Mouse (Mus musculus): Measurements from ENCODE around the gene Kprp. TPM values are rescaled to one million over a fixed set of nuclear protein-coding genes. Genes with fewer than 3 reads are reported as not detected.
"Not testable (repeated sequence)": the region's sequence is repeated elsewhere in the genome, so short reads cannot be mapped to it uniquely, and the experiment has no call there.

Kprp gene
- polyA plus RNA-seq (2011; ENCODE audit: insufficient read depth, insufficient read length, low replicate concordance, missing spikeins): not detected in 2 replicates

- Histone ChIP-seq H3K4me3 (replicated peaks; ENCODE audit: control insufficient read depth, low read depth, low read length) (no peak within 1 kb of the TSS), H3K27ac (ENCODE audit: control insufficient read depth, insufficient read depth, low read depth, low read length, poor library complexity) (no peak within 1 kb of the TSS), H3K4me1 (ENCODE audit: control insufficient read depth, insufficient read depth, low read length) (no peaks in the 10 kb centered on the region)
- TF ChIP-seq POLR2A (IDR thresholded peaks at IDR 0.05; ENCODE audit: borderline replicate concordance, control insufficient read depth, low read depth, low read length) (no peak), CTCF (IDR thresholded peaks at IDR 0.05; ENCODE audit: control insufficient read depth, insufficient read depth, low read length) (no peak)
- 32% methylated on average over 1 of the region's 1 CpGs for WGBS
Observed at GRCm38 (mm10) chr3:92827108-92827507, at the start of gene Kprp. TSS of gene Kprp (minus strand) at chr3:92827247.

- H3K4me1 ChIP-seq (ENCODE audit: control insufficient read depth, insufficient read depth, low read length): no peaks in the 10 kb centered on the region
- TF ChIP-seq CTCF (IDR thresholded peaks at IDR 0.05; ENCODE audit: control insufficient read depth, insufficient read depth, low read length) (no peak), POLR2A (IDR thresholded peaks at IDR 0.05; ENCODE audit: borderline replicate concordance, control insufficient read depth, low read depth, low read length) (no peak)
- H3K4me3 ChIP-seq (replicated peaks; ENCODE audit: control insufficient read depth, low read depth, low read length): no peak overlapping the region
- 75% methylated on average over 3 of the region's 3 CpGs for WGBS
- H3K27ac ChIP-seq (ENCODE audit: control insufficient read depth, insufficient read depth, low read depth, low read length, poor library complexity): no peak overlapping the region
Observed at GRCm38 (mm10) chr3:92874180-92874579, 47.1 kb upstream of the Kprp start.

- no peaks in the 10 kb centered on the region for H3K4me1 ChIP-seq (ENCODE audit: control insufficient read depth, insufficient read depth, low read length)
- 69% methylated on average over 4 of the region's 4 CpGs for WGBS
- H3K4me3 ChIP-seq (replicated peaks; ENCODE audit: control insufficient read depth, low read depth, low read length): no peak within 1 kb of the TSS
- no peak for TF ChIP-seq CTCF (IDR thresholded peaks at IDR 0.05; ENCODE audit: control insufficient read depth, insufficient read depth, low read length)
- TF ChIP-seq POLR2A (IDR thresholded peaks at IDR 0.05; ENCODE audit: borderline replicate concordance, control insufficient read depth, low read depth, low read length): no peak
- H3K27ac ChIP-seq (ENCODE audit: control insufficient read depth, insufficient read depth, low read depth, low read length, poor library complexity): no peak within 1 kb of the TSS
Observed at GRCm38 (mm10) chr3:92870116-92870515, 43.1 kb upstream of the Kprp start, which contains the start of gene 2310050C09Rik. TSS of gene 2310050C09Rik (minus strand) at chr3:92870216.

- Histone ChIP-seq H3K4me1 (ENCODE audit: control insufficient read depth, insufficient read depth, low read length) (no peaks in the 10 kb centered on the region), H3K4me3 (replicated peaks; ENCODE audit: control insufficient read depth, low read depth, low read length) (no peak within 1 kb of the TSS), H3K27ac (ENCODE audit: control insufficient read depth, insufficient read depth, low read depth, low read length, poor library complexity) (no peak within 1 kb of the TSS)
- no peak for TF ChIP-seq POLR2A (IDR thresholded peaks at IDR 0.05; ENCODE audit: borderline replicate concordance, control insufficient read depth, low read depth, low read length)
- no peak for TF ChIP-seq CTCF (IDR thresholded peaks at IDR 0.05; ENCODE audit: control insufficient read depth, insufficient read depth, low read length)
- 65% methylated on average over 3 of the region's 3 CpGs for WGBS
Observed at GRCm38 (mm10) chr3:92851186-92851585, 24.1 kb upstream of the Kprp start, which contains the start of gene Lce1l. TSS of gene Lce1l (minus strand) at chr3:92851286.

GRCm38 (mm10) chr3:92825808-92826207 is 1.2 kb downstream of the Kprp start:
- Histone ChIP-seq H3K4me1 (ENCODE audit: control insufficient read depth, insufficient read depth, low read length) (no peaks in the 10 kb centered on the region), H3K27ac (ENCODE audit: control insufficient read depth, insufficient read depth, low read depth, low read length, poor library complexity) (no peak overlapping the region), H3K4me3 (replicated peaks; ENCODE audit: control insufficient read depth, low read depth, low read length) (no peak overlapping the region)
- TF ChIP-seq POLR2A (IDR thresholded peaks at IDR 0.05; ENCODE audit: borderline replicate concordance, control insufficient read depth, low read depth, low read length) (no peak), CTCF (IDR thresholded peaks at IDR 0.05; ENCODE audit: control insufficient read depth, insufficient read depth, low read length) (no peak)
- 9% methylated on average over 1 of the region's 1 CpGs for WGBS

GRCm38 (mm10) chr3:92816036-92816435 is 11.0 kb downstream of the Kprp start:
- not testable (repeated sequence) for H3K4me3 ChIP-seq (replicated peaks; ENCODE audit: control insufficient read depth, low read depth, low read length)

DNA sequence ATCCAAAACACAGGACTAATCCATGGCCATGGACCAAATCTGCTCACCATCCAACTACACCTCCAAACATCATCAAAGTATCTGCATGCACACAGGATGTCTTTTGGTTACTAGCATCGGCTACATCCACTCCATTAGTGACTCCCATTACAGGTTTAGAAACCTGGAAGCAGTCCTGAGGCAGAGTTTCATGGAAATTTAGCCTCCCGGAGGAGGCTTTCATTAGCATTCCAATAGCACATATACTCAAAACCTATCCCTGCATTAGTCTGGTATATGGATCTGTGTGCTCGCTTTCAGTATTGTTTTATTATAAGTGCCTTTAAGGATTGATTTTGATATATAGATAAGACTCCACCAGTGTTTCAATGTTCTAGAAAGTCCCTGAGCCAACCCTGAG is 11.5 kb downstream of the Kprp start:
- Histone ChIP-seq H3K4me3 (replicated peaks; ENCODE audit: control insufficient read depth, low read depth, low read length) (no peak overlapping the region), H3K27ac (ENCODE audit: control insufficient read depth, insufficient read depth, low read depth, low read length, poor library complexity) (no peak overlapping the region), H3K4me1 (ENCODE audit: control insufficient read depth, insufficient read depth, low read length) (no peaks in the 10 kb centered on the region)
- TF ChIP-seq CTCF (IDR thresholded peaks at IDR 0.05; ENCODE audit: control insufficient read depth, insufficient read depth, low read length): no peak
- TF ChIP-seq POLR2A (IDR thresholded peaks at IDR 0.05; ENCODE audit: borderline replicate concordance, control insufficient read depth, low read depth, low read length): no peak
- WGBS: 77% methylated on average over 3 of the region's 3 CpGs

More at GRCm38 (mm10) chr3:92816036-92816435, 11.0 kb downstream of the Kprp start:
- H3K27ac ChIP-seq (ENCODE audit: control insufficient read depth, insufficient read depth, low read depth, low read length, poor library complexity); H3K4me1 ChIP-seq (ENCODE audit: control insufficient read depth, insufficient read depth, low read length): not testable (repeated sequence)
- 86% methylated on average over 2 of the region's 2 CpGs for WGBS

DNA sequence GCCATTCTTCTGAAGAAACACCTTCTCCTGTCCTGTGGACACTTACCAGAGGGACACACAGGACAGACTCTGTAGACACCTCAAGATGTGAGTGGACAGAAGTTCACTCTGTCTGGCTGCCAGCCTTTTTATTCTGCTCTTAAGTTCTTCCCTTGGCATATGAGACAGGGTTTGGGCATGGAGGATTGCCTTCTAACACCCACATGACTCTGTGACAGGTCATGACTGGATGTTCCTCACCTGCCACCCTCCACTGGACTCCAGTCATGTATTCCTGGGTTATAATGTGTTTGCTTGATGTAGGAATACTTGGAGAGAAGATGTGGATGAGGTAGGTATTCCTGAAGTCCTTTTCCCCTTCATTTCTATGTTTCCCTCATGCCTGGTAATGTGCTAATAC is 19.3 kb downstream of the Kprp start, which contains the start of gene Lce1k:
Gene Lce1k, minus strand, starts transcription at position 101 of the 400 bp plus-strand sequence.
- H3K27ac ChIP-seq (ENCODE audit: control insufficient read depth, insufficient read depth, low read depth, low read length, poor library complexity): no peak within 1 kb of the TSS

DNA sequence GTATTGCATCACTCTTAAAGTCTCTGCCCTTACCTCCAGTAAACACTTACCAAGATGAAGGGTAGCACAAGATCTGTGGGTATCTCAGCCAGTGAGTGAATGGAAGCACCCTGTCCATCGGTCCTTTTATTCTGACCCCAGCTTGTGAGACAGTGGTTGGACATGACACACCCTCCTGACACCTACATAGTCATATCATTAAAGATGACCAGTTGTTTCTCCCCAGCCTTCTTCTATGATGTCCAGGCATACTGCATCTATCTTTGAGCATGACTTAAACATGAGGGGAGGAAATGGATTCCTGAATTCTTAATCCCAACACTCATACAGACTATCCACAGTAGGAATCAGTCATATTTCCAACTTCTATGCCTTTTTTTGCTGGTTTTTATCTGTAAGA is 36.6 kb downstream of the Kprp start, which contains the start of gene Lce1j:
Gene Lce1j, minus strand, starts transcription at position 101 of the 400 bp plus-strand sequence.
- WGBS: 92% methylated on average over 1 of the region's 1 CpGs

More for the DNA sequence above, 19.3 kb downstream of the Kprp start, which contains the start of gene Lce1k:
- Histone ChIP-seq H3K4me1 (ENCODE audit: control insufficient read depth, insufficient read depth, low read length) (no peaks in the 10 kb centered on the region), H3K4me3 (replicated peaks; ENCODE audit: control insufficient read depth, low read depth, low read length) (no peak within 1 kb of the TSS)
- TF ChIP-seq CTCF (IDR thresholded peaks at IDR 0.05; ENCODE audit: control insufficient read depth, insufficient read depth, low read length) (no peak), POLR2A (IDR thresholded peaks at IDR 0.05; ENCODE audit: borderline replicate concordance, control insufficient read depth, low read depth, low read length) (no peak)

More for the DNA sequence above, 36.6 kb downstream of the Kprp start, which contains the start of gene Lce1j:
- H3K4me1 ChIP-seq (ENCODE audit: control insufficient read depth, insufficient read depth, low read length): no peaks in the 10 kb centered on the region
- no peak for TF ChIP-seq POLR2A (IDR thresholded peaks at IDR 0.05; ENCODE audit: borderline replicate concordance, control insufficient read depth, low read depth, low read length)
- TF ChIP-seq CTCF (IDR thresholded peaks at IDR 0.05; ENCODE audit: control insufficient read depth, insufficient read depth, low read length): no peak
- H3K27ac ChIP-seq (ENCODE audit: control insufficient read depth, insufficient read depth, low read depth, low read length, poor library complexity): no peak within 1 kb of the TSS
- no peak within 1 kb of the TSS for H3K4me3 ChIP-seq (replicated peaks; ENCODE audit: control insufficient read depth, low read depth, low read length)

All from bone marrow, adult 2 months (tissue).